Mouse (Mus musculus): ENCODE results near the gene Mlx.

The Mlx gene

GRCm38 (mm10) chr11:101138536-101139181, 51.6 kb downstream of the Mlx start:
- no peak for DNase-seq (ENCODE audit: low read depth)

- DNase-seq (ENCODE audit: low read depth): no peak
Measured at GRCm38 (mm10) chr11:101140164-101140819, 53.2 kb downstream of the Mlx start.

- DNase-seq (ENCODE audit: low read depth): no peak
Measured at GRCm38 (mm10) chr11:101141088-101141487, 54.0 kb downstream of the Mlx start.

Data from c-Kit-positive CD71-positive TER-119-negative erythroid progenitor cells, embryonic 14.5 days (primary cell).